Comparison of ENCODE assay signal across 20 mouse cellular contexts in the genomic region with DNA sequence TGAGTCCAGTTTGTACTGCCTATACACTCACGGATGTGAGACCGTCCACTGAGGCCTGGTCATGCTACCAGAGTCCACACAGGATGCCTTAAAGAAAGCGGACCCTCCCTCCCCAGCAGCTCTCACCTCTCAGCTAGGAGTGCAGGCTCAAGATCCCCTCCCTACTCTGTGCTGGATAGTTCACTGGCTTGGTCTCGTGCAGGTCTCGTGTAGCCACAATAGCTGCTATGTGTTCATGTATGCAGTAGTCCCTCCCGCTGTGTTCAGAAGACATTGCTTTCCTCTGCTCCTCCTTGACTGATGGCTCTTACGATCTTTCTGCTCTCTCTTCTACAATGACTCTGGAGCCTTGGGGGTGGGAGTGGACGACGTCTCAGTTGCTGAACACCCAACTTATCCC. TPM values are rescaled to one million over a fixed set of nuclear protein-coding genes. Genes with fewer than 3 reads are reported as not detected.
DNase-seq lines count a peak whose midpoint lies in the region; ATAC-seq lines count a peak whose summit lies in the region.
"Had no signal": no experiment of that assay in that cellular context is flagged by ENCODE, and none has a peak within 500 bp of the region (broad histone marks: within the 10 kb centered on the region; RNA-seq: fewer than 3 reads in every experiment).

No protein-coding gene starts in this region.

- no peak overlapping the region for H3K27ac ChIP-seq in heart, embryonic 10.5 days
- H3K27ac ChIP-seq in macrophage: peak overlapping the region; percentile 73
- H3K27ac ChIP-seq in neural tube, embryonic 15.5 days (replicated peaks): no peak overlapping the region
- H3K27ac ChIP-seq: forebrain, embryonic 15.5 days; heart, adult 2 months; hindbrain, embryonic 10.5 days; hindbrain, embryonic 14.5 days had no signal

- WGBS in heart, embryonic 10.5 days: 81% methylated on average over 9 of the region's 9 CpGs
- 80% methylated on average over 9 of the region's 9 CpGs for WGBS in macrophage (ENCODE audit: missing documents)
- 77% methylated on average over 9 of the region's 9 CpGs for WGBS in neural tube, embryonic 15.5 days

- no peaks in the 10 kb centered on the region for H3K4me1 ChIP-seq in heart, embryonic 10.5 days
- H3K4me1 ChIP-seq in neural tube, embryonic 15.5 days: no peaks in the 10 kb centered on the region
- H3K4me1 ChIP-seq: forebrain, embryonic 15.5 days had no signal

- no peaks in the 10 kb centered on the region for H3K36me3 ChIP-seq in heart, embryonic 10.5 days
- no peaks in the 10 kb centered on the region for H3K36me3 ChIP-seq in macrophage (ENCODE audit: inconsistent target)
- H3K36me3 ChIP-seq in neural tube, embryonic 15.5 days: no peaks in the 10 kb centered on the region
- H3K36me3 ChIP-seq: forebrain, embryonic 15.5 days; heart, embryonic 12.5 days; hindbrain, embryonic 10.5 days had no signal

- peaks cover 26% of the 10 kb centered on the region for H3K27me3 ChIP-seq in heart, embryonic 10.5 days (ENCODE audit: insufficient read depth, poor library complexity, severe bottlenecking)
- 0 out of 2 replicates have a peak, but pooled peaks cover 3% of the 10 kb centered on the region for H3K27me3 ChIP-seq in neural tube, embryonic 15.5 days (replicated peaks)
- H3K27me3 ChIP-seq: forebrain, embryonic 15.5 days had no signal

- H3K4me3 ChIP-seq in heart, embryonic 10.5 days: no peak overlapping the region
- H3K4me3 ChIP-seq in macrophage (ENCODE audit: inconsistent target): no peak overlapping the region
- H3K4me3 ChIP-seq in neural tube, embryonic 15.5 days (replicated peaks): no peak overlapping the region
- H3K4me3 ChIP-seq: forebrain, embryonic 15.5 days; heart, adult 2 months; heart, embryonic 12.5 days; hindbrain, embryonic 10.5 days had no signal

- no peaks in the 10 kb centered on the region for H3K79me2 ChIP-seq in macrophage (ENCODE audit: inconsistent target)

- DNase-seq in heart, adult 11 months: peak; percentile 86
- DNase-seq in heart, embryonic 10.5 days (ENCODE audit: low spot score): no peak
- DNase-seq in retina, embryonic 14.5 days (ENCODE audit: low spot score): peak; percentile 1
- DNase-seq in retina, postnatal 1 day: no peak
- peak; percentile 70 for DNase-seq in R1 (ENCODE audit: low read depth, low spot score)
- no peak for DNase-seq in B cell, adult 2 months
- DNase-seq: adrenal gland, adult 8-10 months; adrenal gland, postnatal 36 days; cerebellum, adult 11-12 months; cerebellum, adult 9-10 months; cerebellum, postnatal 25 days; gastrocnemius, postnatal 10 days; heart, adult 2 months had no signal

- no peak overlapping the region for H3K9ac ChIP-seq in neural tube, embryonic 15.5 days (replicated peaks)
- H3K9ac ChIP-seq: forebrain, embryonic 15.5 days; heart, embryonic 12.5 days; hindbrain, embryonic 14.5 days had no signal

- no peaks in the 10 kb centered on the region for H3K9me3 ChIP-seq in heart, embryonic 10.5 days
- no peaks in the 10 kb centered on the region for H3K9me3 ChIP-seq in neural tube, embryonic 15.5 days (replicated peaks)
- H3K9me3 ChIP-seq: forebrain, embryonic 15.5 days; heart, embryonic 12.5 days; hindbrain, embryonic 10.5 days had no signal

- no peak overlapping the region for H3K4me2 ChIP-seq in neural tube, embryonic 15.5 days
- H3K4me2 ChIP-seq: forebrain, embryonic 15.5 days; heart, embryonic 12.5 days; hindbrain, embryonic 14.5 days had no signal

- ATAC-seq in neural tube, embryonic 15.5 days (ENCODE audit: low FRiP score): no peak
- ATAC-seq: Patski had no signal

RNA-seq across cellular contexts. Expression of a gene that starts 26.9 kb away (rescaled TPM):
- 11.7 and 13.1 TPM in 2 replicates for polyA plus RNA-seq in heart, embryonic 10.5 days (2016; fragmentation: Nextera tagmentation; extraction: Ambion mirVana)
- 1,000 to 10,000 TPM in 2 of 26 experiments, 100 to 1,000 TPM in 24; 199 to 1,189 (median 483) TPM for total RNA-seq in macrophage (2018; cell fraction: chromatin; rRNA removed)
- 100 to 1,000 TPM in 21 of 26 experiments, 10 to 100 TPM in 5; 85.0 to 346 (median 154) TPM for total RNA-seq in macrophage (2018; cell fraction: cytosol; rRNA removed)
- total RNA-seq in macrophage (2018; cell fraction: nucleus; rRNA removed): 1,000 to 10,000 TPM in 2 of 26 experiments, 100 to 1,000 TPM in 24; 160 to 1,576 (median 497) TPM
- polyA plus RNA-seq in macrophage (2018): 40.8 to 61.3 TPM (median 52.2 TPM) in 3 replicates
- 9.2 and 10.7 TPM in 2 replicates for polyA plus RNA-seq in neural tube, embryonic 15.5 days (2015; fragmentation: Nextera tagmentation; extraction: Ambion mirVana)

Comparison
In these comparisons a context has a peak if more than half of its experiments do, and no peak if none do; other contexts are left out.
1. DNase-seq: peak in heart, adult 11 months (single experiment), retina, embryonic 14.5 days (single experiment) and R1 (single experiment); none in heart, embryonic 10.5 days (single experiment), retina, postnatal 1 day (single experiment) and B cell, adult 2 months (0 of 2).